Mouse (Mus musculus) small intestine, adult 2 months (tissue): Measurements from ENCODE around the gene Prdm16.

Experiments used
- CTCF ChIP-seq: fragments of 200-500 bp; IDR thresholded peaks from 2 replicates; pipeline ENCODE4 v1.5.1; 2012; ENCODE audit warnings: low read depth, mild to moderate bottlenecking, control low read depth, inconsistent platforms, low read length, moderate library complexity, mixed read lengths; ENCODE audit not compliant: insufficient replicate concordance, insufficient read length; ENCODE audit errors: extremely low read depth
- POLR2A ChIP-seq: fragments of 200-500 bp; IDR thresholded peaks from 2 replicates; pipeline ENCODE4 v1.6.1; 2012; ENCODE audit warnings: low read depth, mild to moderate bottlenecking, control low read depth, inconsistent platforms, low read length, moderate library complexity

- TF ChIP-seq CTCF (no peak), POLR2A (no peak)
Measured at GRCm38 (mm10) chr4:154582607-154583236, 54.0 kb downstream of the Prdm16 start.
